Mouse (Mus musculus) layer of hippocampus, adult 2 months (tissue): ENCODE data around the gene Ube2m. TPM values are rescaled to one million over a fixed set of nuclear protein-coding genes. Genes with fewer than 3 reads are reported as not detected.
A peak's percentile ranks its signal among the peaks of the same experiment; 100 is the strongest.

ENCODE experiments used
- DNase-seq, 2 experiments: peaks; one replicate each; pipeline ENCODE4 v3.0.0; 2022; ENCODE audit warnings: low spot score in 2 of 2
- H3K27ac ChIP-seq: fragments of 200-600 bp; 2 replicates; pipeline ENCODE4 v1.8.1; 2022
- H3K4me3 ChIP-seq: fragments of 200-600 bp; 2 replicates; pipeline ENCODE4 v1.8.1; 2022; ENCODE audit warnings: mild to moderate bottlenecking
- CTCF ChIP-seq: fragments of 200-600 bp; conservative IDR thresholded peaks from 2 replicates; pipeline ENCODE4 v1.8.1; 2022; ENCODE audit warnings: antibody characterized with exemption, mild to moderate bottlenecking, moderate library complexity
- total RNA-seq, 2 experiments: library from RNA; stranded (reverse); gene quantifications; 2 replicates each; pipeline ENCODE4 v1.2.3; 2021

Ube2m gene
- total RNA-seq, 2 experiments from 2014 or later, result 190 to 199 TPM

DNA sequence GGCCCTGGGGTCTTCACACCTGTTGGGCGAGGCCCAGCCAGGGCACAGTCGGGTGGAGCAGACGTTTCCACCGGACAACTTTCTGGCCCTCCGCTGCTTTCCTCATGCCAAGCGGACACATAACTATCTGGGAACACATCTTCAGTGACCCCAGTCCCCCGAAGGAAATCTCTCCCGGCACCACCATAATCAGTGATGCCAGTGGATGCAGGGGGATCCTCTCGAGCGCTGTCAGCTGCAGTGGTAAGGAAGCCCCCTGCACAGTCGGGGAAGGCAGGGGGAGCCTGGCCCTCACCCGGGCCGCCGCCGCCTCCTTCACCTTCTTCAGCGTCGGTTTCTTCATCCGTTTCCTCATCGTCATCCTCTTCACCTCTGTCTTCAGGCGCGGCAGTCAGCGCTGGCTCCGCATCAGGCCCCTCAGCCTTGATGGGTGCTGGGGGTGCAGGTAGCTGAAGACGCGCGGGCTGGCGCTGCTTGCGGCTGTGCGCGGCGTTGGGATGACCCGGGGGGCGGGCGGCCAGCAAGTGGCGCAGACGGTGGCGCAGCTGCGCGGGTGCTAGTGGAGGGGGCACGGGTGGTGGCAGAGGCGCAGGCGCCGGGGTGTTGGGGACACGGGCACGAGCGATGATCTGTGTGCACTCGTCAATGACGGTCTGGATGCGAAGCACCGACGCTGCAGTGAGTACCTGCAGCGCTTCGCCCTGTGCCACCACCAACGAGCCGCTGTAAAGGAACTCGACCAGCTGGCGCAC, 30.6 kb downstream of the Ube2m start:
- TF ChIP-seq CTCF, result no peak
- no peak overlapping the region for H3K27ac ChIP-seq
- H3K4me3 ChIP-seq, result peak overlapping the region; percentile 9; the same call in 1 of the 2 replicates
- peak in 1 of 2 experiments; percentile 45 for DNase-seq

DNA sequence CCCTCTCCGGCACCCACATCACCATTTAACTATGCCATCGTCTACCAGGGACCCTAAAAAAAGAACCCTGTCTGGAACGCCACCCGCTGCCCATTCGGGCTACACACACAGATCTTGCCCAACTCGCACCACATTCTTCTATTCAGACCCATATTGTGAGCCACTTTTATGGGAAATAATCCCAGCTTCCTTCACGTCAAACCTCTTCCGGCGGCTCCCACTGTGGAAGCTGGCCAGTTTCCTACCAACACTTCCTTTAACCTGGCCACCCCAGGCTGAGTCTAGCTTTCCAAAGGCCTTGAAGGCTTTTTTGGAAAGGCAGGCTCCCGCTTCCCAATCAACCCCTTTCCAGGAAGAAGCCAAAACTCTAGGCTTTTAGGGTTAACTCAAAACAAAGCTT, 31.5 kb downstream of the Ube2m start:
- TF ChIP-seq CTCF, result no peak
- no peak for DNase-seq
- no peak overlapping the region for H3K4me3 ChIP-seq

DNA sequence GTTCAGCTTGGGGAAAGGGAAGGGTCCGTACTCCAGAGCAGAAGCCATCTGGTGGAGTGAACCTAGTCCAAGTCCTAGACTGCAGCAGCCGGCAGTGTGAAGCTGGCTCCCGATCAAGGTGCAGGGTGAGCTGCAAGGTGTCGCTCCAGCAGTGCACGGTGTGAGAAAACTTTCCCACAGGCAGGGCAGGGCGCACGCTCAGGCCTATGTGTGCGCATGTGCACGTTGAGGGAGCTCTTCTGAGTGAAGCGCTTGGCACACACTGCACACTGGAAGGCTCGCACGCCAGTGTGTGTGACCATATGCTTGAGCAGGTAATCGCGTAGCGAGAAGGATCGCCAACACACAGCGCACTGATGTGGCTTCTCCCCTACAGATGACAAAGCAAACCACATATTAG, 32.1 kb downstream of the Ube2m start:
- DNase-seq, result no peak
- H3K4me3 ChIP-seq, result no peak overlapping the region
- TF ChIP-seq CTCF, result no peak
- H3K27ac ChIP-seq, result no peak overlapping the region

More for the DNA sequence above, 31.5 kb downstream of the Ube2m start:
- H3K27ac ChIP-seq, result no peak overlapping the region

DNA sequence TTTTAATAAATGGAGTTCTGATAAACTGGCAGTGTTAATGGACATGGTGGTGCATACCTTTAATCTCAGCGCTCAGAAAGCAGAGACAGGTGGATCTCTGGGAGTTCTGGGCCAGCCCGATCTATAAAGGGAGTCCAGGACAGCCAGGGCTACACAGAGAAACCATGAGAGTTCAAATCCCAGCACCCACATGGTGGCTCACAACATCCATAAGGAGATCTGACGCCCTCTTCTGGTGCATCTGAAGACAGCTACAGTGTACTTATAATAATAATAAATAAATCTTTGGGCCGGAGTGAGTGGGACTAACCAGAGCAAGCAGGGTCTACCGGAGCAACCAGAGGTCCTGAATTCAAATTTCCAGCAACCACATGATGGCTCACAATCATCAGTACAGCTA, 34.7 kb downstream of the Ube2m start:
- H3K27ac ChIP-seq, result no peak overlapping the region
- DNase-seq, result no peak
- peak; percentile 18; the same call in 1 of the 2 replicates for TF ChIP-seq CTCF

DNA sequence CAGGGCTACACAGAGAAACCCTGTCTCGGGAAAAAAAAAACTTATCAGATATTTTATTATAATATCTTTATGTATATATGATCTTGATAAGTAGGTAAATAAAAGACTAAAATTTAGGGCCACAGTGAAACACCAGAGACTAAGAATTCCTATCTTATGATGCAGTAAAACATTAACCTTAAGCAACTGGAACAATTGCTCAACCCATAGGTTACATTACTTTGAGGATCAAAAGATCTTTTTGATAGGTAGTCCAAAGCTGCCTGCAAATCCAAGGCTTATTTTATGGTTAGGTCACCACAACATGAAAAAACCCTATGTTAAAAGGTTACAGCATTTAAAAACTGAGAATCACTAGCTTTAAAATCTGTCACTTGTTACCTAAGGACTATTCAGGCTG, 36.5 kb downstream of the Ube2m start:
- TF ChIP-seq CTCF, result no peak
- Histone ChIP-seq H3K4me3 (no peak overlapping the region), H3K27ac (no peak overlapping the region)
- no peak for DNase-seq

More for the DNA sequence above, 34.7 kb downstream of the Ube2m start:
- no peak overlapping the region for H3K4me3 ChIP-seq

DNA sequence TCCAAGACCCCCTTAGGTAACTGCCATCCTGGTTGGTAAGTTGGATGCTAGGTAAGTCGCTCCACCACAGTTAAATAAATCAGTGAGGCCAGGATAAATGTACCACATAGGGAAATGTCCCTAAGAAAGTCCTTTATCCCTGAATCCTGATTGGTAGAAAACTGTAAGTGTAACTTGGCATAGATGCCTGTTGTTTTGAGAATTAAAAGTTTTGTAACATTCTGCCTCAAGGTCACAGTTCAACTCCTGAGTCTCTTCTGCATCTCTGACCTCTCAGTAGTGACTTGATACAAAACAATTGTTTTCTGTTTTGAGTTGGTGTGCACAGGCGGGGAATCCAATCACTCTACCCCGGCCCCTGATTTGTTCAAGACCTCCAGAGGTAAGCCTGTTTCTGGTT, 39.2 kb downstream of the Ube2m start, which contains the start of gene Trim28:
Gene Trim28, plus strand, starts transcription at position 264 of the 400 bp plus-strand sequence.
- TF ChIP-seq CTCF, result no peak
- H3K27ac ChIP-seq, result no peak within 1 kb of the TSS
- H3K4me3 ChIP-seq, result no peak within 1 kb of the TSS
- no peak for DNase-seq

DNA sequence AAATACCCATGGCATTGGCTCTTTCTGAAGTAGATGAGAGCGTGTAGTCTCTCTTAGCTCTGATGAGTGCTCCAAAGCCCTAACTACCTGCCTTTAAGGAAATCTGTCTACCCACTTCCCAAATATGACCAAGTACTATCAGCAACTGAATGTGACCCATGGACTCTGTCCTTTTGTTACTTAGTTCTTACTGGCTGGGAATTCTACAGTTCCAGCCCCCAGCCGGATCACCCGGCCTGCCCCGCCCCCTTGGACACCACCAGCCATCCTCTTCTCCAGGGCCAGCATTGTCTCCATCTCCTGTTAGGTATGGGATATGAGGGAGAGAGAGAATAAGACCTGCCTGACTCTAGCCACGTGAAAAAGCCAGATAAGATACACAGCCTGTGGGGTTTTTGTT, 40.0 kb downstream of the Ube2m start, which contains the start of gene Slc27a5:
Gene Slc27a5, minus strand, starts transcription at position 140 of the 400 bp plus-strand sequence.
- DNase-seq, result no peak
- TF ChIP-seq CTCF, result no peak
- H3K27ac ChIP-seq, result no peak within 1 kb of the TSS

DNA sequence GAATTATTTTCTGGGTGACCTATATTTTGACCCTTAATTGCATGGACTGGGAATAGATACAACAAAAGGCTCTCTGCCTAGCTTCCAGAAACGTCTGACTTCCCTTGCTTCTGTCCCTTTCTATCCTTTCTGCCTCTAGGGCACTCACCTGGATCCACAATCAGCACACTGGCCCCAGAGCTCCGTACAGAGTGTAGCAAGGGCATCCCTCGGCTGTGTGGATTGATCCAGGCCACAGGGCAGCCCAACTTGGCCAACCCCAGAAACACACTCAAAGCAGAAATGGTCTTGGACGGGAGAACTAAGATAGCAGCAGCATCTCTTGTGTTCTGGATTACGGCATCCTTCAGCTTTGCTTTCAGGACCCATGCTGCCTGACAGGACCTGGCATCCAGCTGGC, 40.8 kb downstream of the Ube2m start:
- Histone ChIP-seq H3K4me3 (no peak overlapping the region), H3K27ac (no peak overlapping the region)
- DNase-seq, result no peak
- no peak for TF ChIP-seq CTCF

More for the DNA sequence above, 40.0 kb downstream of the Ube2m start, which contains the start of gene Slc27a5:
- H3K4me3 ChIP-seq, result no peak within 1 kb of the TSS

DNA sequence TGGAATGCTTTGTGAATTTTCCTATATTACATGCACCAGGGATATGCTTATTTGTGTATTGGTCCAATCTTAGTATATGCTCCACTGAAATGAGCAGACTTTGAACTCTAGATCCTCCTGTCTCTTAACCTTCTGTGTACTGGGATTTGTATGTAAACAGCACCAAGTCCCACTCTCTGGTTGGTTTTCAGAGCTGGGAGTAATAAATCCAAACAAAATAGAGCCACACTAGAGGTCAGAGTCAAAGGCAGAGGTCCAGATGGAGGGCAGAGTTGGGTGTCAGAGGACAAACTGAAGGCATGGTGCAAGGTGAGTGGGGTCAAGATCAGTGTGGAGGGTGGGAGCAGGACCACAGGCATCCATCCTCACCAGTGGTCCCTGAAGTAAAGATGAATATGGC, 42.2 kb downstream of the Ube2m start:
- no peak overlapping the region for H3K27ac ChIP-seq
- H3K4me3 ChIP-seq, result no peak overlapping the region
- DNase-seq, result no peak
- TF ChIP-seq CTCF, result no peak

DNA sequence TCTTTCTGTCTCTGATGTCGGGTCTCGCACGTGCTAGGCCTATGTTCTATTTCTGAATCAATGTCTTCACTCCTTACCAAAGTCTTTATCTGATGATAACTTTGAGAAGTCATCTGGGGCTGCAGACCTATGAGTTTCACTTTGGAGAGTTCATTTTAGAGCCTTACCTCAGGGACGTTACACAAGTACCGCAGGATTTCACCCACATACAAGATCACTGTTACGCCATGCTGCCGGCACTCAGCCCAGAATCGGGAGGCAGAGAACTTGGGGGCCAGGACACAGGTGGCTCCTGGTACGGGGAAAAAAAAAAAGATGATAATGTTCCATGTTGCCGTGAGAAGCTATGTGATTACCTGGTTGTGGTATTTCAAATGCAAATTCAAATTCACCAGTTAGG, 44.9 kb downstream of the Ube2m start:
- Histone ChIP-seq H3K27ac (no peak overlapping the region), H3K4me3 (no peak overlapping the region)
- TF ChIP-seq CTCF, result no peak
- no peak for DNase-seq

DNA sequence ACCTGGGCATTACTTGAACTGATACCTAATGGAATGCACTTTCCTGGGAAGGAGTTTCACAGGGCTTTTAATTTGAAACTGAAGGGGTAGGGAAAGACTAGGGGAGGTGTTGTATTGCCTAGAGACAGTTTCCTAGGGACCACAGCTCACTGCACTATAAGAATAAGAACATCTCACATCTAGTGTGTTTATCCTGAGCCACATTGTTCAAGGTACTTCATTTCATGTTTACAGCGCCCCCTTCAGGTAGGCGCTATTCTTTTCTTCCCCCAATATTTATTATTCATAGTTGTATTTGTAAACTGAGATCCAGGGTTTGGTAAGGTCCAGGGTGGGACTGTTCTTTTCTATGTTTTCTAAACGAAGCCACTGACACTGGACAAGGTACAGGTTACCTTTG, 45.9 kb downstream of the Ube2m start:
- no peak overlapping the region for H3K4me3 ChIP-seq
- peak in 1 of 2 experiments; percentile 19 for DNase-seq
- H3K27ac ChIP-seq, result no peak overlapping the region
- TF ChIP-seq CTCF, result peak; percentile 76

DNA sequence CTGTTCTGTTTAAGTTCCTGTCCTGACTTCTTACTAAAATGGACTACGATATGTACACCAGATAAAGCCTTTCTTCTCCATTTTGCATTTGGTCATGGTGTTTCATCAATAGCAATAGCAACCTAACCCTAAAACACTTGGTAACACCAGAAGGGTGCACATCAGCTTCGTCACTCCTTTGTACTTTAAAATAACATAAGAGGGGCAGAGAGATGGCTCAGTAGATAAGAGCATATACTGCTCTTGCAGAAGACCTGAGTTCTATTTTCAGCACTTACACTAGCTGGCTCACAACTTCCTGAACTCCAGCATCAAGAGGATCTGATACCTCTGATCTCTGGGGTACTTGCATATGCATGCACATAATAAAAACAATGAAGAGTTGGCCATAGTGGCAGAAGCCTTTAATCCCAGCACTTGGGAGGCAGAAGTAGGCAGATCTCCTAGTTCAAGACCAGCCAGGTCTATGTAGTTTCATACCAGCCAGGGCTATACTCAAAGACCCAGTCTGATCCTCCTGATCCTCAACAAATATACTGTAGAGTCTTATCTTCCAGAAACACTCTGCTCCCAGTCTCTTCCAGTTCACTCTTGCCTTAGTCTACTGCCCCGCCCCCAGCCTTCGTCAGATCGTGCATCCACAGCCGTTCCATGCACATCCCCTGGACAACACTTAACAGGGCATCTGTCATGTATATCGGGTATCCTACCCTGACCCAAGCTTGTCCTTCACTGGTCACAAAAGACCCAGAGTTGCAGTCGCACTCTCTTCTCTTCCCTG, 50.5 kb downstream of the Ube2m start:
- Histone ChIP-seq H3K27ac (no peak overlapping the region), H3K4me3 (no peak overlapping the region)
- DNase-seq, result no peak
- no peak for TF ChIP-seq CTCF

DNA sequence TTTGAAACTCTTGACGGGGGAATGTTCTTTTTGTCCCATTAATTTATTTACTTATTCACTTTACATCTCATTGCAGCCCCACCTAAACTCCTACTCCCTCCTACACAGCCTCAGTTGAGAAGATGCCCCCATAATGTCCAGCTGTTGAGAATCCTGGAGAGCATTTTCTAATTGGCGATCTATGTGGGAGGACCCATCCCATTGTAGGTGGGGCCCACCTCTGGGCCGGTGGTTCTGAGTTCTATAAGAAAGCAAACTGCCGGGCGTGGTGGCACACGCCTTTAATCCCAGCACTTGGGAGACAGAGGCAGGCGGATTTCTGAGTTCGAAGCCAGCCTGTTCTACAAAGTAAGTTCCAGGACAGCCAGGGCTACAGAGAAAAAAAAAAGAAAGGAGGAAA, 51.2 kb downstream of the Ube2m start:
- H3K27ac ChIP-seq, result no peak overlapping the region
- H3K4me3 ChIP-seq, result no peak overlapping the region
- no peak for TF ChIP-seq CTCF
- DNase-seq, result no peak
